Mouse (Mus musculus) limb, embryonic 14.5 days (tissue): Measurements from ENCODE around the gene Os9. TPM values are rescaled to one million over a fixed set of nuclear protein-coding genes. Genes with fewer than 3 reads are reported as not detected.

Experiments used
- ATAC-seq: fragments of 200-750 bp; cut with Nextera tagmentation; 2 replicates; pipeline ENCODE4 v1.8.0; 2017; ENCODE audit warnings: low read depth, moderate number of reproducible peaks, moderate TSS enrichment; ENCODE audit not compliant: low FRiP score
- DNase-seq: peaks from one replicate; pipeline ENCODE4 v3.0.0-alpha.2; 2015; ENCODE audit warnings: low spot score
- H3K27ac ChIP-seq: fragments of 300-500 bp; sonication (generic); replicated peaks from 2 replicates; pipeline ENCODE4 v1.5.1; 2014; ENCODE audit warnings: low read depth, mild to moderate bottlenecking, low read length, moderate library complexity, mixed read lengths
- H3K27me3 ChIP-seq: fragments of 300-500 bp; sonication (generic); 2 replicates; pipeline ENCODE4 v1.6.1; 2014; ENCODE audit warnings: low read length, mixed read lengths; ENCODE audit not compliant: control insufficient read depth, insufficient read depth
- H3K36me3 ChIP-seq: fragments of 300-500 bp; sonication (generic); 2 replicates; pipeline ENCODE4 v1.6.1; 2014; ENCODE audit warnings: mild to moderate bottlenecking, low read length, moderate library complexity, mixed read lengths; ENCODE audit not compliant: control insufficient read depth, insufficient read depth
- H3K4me1 ChIP-seq: fragments of 300-500 bp; sonication (generic); 2 replicates; pipeline ENCODE4 v1.6.1; 2014; ENCODE audit warnings: antibody characterized with exemption, low read length, mixed read lengths; ENCODE audit not compliant: control insufficient read depth, insufficient read depth
- H3K4me2 ChIP-seq: fragments of 300-500 bp; sonication (generic); replicated peaks from 2 replicates; pipeline ENCODE4 v1.6.1; 2014; ENCODE audit warnings: low read depth, mild to moderate bottlenecking, low read length, moderate library complexity; ENCODE audit not compliant: severe bottlenecking
- H3K4me3 ChIP-seq: fragments of 300-500 bp; sonication (generic); replicated peaks from 2 replicates; pipeline ENCODE4 v1.5.1; 2014; ENCODE audit warnings: low read length
- H3K9ac ChIP-seq: fragments of 300-500 bp; sonication (generic); 2 replicates; pipeline ENCODE4 v1.6.1; 2014; ENCODE audit warnings: mild to moderate bottlenecking, low read depth, low read length, moderate library complexity; ENCODE audit not compliant: severe bottlenecking
- H3K9me3 ChIP-seq: fragments of 300-500 bp; sonication (generic); 2 replicates; pipeline ENCODE4 v1.6.1; 2016; ENCODE audit warnings: low read length; ENCODE audit not compliant: control insufficient read depth
- POLR2A ChIP-seq: fragments of 200-500 bp; IDR thresholded peaks from 2 replicates; pipeline ENCODE4 v1.8.0; 2012; ENCODE audit warnings: inconsistent platforms, mild to moderate bottlenecking, moderate library complexity, borderline replicate concordance; ENCODE audit not compliant: insufficient read depth, insufficient read length; ENCODE audit errors: extremely low read depth
- WGBS: fragments of 180-500 bp; shearing (Covaris S2); extraction: QIAGEN DNeasy Blood & Tissue Kit; methylation state at CpG from one replicate; pipeline ENCODE4 v1.1.7; 2014; 5-methylcytosine and 5-hydroxymethylcytosine counted together
- polyA plus RNA-seq, 2 experiments: library from polyadenylated mRNA; depleted of rRNA in 1 of 2; stranded (reverse) in 1 of 2; unstranded in 1 of 2; fragments of >200 nt; fragmentation: Nextera tagmentation in 1 of 2; extraction: Ambion mirVana in 1 of 2; gene quantifications; 2 replicates each; pipeline versions ENCODE4 v1.2.1 to v1.2.3; 2012 to 2014

The Os9 gene
- polyA plus RNA-seq, 2 experiments = 54.7 to 61.0 TPM

DNA sequence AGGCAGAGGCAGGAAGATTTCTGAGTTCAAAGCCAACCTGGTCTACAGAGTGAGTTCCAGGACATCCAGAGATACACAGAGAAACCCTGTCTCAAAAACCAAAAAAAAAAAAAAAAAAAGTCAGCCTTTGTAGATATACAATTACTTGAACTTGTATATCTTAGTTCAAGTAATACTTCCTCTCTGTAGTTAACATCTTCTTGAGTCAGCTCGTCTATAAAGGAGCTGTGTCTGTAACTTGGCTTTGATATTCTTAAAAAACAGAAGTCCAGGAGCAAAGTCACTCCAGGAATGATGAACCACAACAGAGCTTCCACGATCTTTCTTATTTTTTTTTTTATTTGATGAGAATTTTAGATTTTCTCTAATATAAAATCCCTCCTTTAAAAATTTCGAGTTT lies 39.8 kb upstream of the Os9 start:
- Histone ChIP-seq H3K27ac (no peak overlapping the region), H3K4me3 (no peak overlapping the region), H3K9ac (no peak overlapping the region), H3K36me3 (no peaks in the 10 kb centered on the region), H3K4me1 (no peaks in the 10 kb centered on the region; the same call in none of the 2 replicates), H3K4me2 (no peak overlapping the region), H3K9me3 (no peaks in the 10 kb centered on the region), H3K27me3 (peaks cover 9% of the 10 kb centered on the region; the same call in 1 of the 2 replicates)
- TF ChIP-seq POLR2A = no peak
- WGBS = 76% methylated on average over 3 of the region's 3 CpGs
- DNase-seq = no peak
- no peak for ATAC-seq

DNA sequence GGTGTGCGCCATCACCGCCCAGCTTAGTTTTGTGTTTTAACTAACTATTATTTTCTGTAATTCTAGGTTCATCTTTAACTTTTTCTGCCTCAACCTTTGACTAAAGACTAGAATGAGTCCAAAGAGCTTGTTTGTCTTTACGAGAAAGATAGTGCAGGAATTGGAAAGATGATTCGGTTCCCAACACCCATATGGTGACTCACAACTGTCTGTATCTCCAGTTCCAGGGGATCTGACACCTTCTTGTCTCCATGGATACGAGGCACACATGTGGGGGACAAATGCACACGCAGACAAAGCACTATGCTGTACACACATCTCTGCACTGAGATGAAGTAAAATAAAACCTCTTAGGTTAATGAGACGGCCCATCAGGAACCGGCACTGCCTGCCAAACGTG lies 39.1 kb upstream of the Os9 start:
- Histone ChIP-seq H3K9me3 (no peaks in the 10 kb centered on the region), H3K36me3 (no peaks in the 10 kb centered on the region), H3K4me1 (no peaks in the 10 kb centered on the region), H3K27me3 (0 out of 2 replicates have a peak, but pooled peaks cover 3% of the 10 kb centered on the region), H3K4me2 (no peak overlapping the region), H3K9ac (no peak overlapping the region), H3K4me3 (no peak overlapping the region), H3K27ac (no peak overlapping the region)
- 80% methylated on average over 9 of the region's 9 CpGs for WGBS
- no peak for TF ChIP-seq POLR2A
- DNase-seq = no peak
- ATAC-seq = no peak

DNA sequence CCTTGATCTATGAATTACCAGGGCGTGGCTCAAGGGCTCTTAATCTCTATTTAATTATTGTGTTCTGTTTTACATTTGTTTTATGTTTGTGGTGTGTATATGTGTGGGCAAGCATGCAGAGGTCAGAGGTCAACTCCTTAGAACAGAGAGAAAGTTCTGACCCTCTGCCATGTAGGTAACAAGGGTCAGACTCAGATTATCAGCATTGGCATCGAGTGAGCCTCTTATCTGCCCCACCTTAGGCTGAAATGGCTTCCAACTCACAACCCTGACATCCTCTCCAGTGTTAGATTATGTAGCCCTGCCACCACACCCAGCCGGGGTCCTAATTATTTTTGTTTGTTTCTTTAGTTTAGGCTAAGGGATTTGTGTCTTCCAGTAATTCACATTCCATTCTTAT lies 37.5 kb upstream of the Os9 start:
- no peak overlapping the region for H3K4me3 ChIP-seq
- H3K36me3 ChIP-seq = no peaks in the 10 kb centered on the region
- H3K4me2 ChIP-seq = no peak overlapping the region
- DNase-seq = no peak
- no peaks in the 10 kb centered on the region for H3K9me3 ChIP-seq
- whole genome bisulfite sequencing = 67% methylated on average over 3 of the region's 3 CpGs
- 0 out of 2 replicates have a peak, but pooled peaks cover 1% of the 10 kb centered on the region for H3K27me3 ChIP-seq
- H3K4me1 ChIP-seq = no peaks in the 10 kb centered on the region
- no peak for TF ChIP-seq POLR2A
- no peak overlapping the region for H3K27ac ChIP-seq
- H3K9ac ChIP-seq = no peak overlapping the region
- no peak for ATAC-seq

DNA sequence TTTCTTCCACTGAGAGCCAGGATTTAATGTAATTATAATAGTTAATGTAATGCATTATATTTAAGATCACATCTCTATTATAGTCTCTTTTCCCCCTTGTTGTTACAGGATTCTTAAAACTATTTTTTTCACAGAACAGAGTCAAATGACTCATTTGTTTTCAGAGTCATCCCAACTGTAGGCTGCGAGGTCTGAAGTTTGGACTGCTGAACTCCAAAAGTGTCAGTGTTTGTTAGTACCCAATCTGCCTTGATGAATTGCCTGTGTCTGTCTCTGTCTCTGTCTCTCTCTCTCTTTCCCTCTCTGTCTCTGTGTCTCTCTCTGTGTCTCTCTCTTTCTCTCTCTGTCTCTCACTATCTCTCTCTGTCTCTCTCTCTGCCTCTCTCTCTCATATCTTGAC lies 35.6 kb upstream of the Os9 start:
- no peaks in the 10 kb centered on the region for H3K36me3 ChIP-seq
- no peaks in the 10 kb centered on the region for H3K27me3 ChIP-seq
- DNase-seq = no peak
- ATAC-seq = no peak
- no peaks in the 10 kb centered on the region for H3K4me1 ChIP-seq
- no peak overlapping the region for H3K27ac ChIP-seq
- no peak for TF ChIP-seq POLR2A
- no peak overlapping the region for H3K4me2 ChIP-seq
- no peaks in the 10 kb centered on the region for H3K9me3 ChIP-seq
- 87% methylated on average over 1 of the region's 1 CpGs for WGBS
- no peak overlapping the region for H3K9ac ChIP-seq
- no peak overlapping the region for H3K4me3 ChIP-seq

DNA sequence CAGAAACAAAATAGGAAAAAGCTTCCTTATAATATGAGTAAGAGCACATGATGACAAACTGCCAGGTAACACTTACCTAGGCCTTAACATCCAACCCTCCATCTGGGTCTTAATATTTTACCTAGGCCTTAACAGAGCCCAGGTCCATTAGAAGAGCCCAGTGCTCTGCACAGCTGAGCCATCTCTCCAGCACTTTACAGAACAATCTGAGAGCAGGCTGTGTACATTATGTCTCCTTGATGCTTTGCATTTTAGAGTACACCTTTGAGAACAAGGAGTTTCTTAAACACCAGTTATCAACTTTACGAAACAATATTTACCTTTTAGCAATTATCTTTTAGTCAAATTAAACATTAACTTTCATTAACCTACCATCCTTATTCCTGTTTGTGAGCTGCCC lies 35.2 kb upstream of the Os9 start:
- TF ChIP-seq POLR2A = no peak
- Histone ChIP-seq H3K4me1 (no peaks in the 10 kb centered on the region), H3K36me3 (no peaks in the 10 kb centered on the region), H3K4me2 (no peak overlapping the region), H3K27me3 (no peaks in the 10 kb centered on the region), H3K9me3 (no peaks in the 10 kb centered on the region), H3K9ac (no peak overlapping the region), H3K27ac (no peak overlapping the region), H3K4me3 (no peak overlapping the region)
- no peak for DNase-seq
- no peak for ATAC-seq
- WGBS = 87% methylated on average over 1 of the region's 1 CpGs

DNA sequence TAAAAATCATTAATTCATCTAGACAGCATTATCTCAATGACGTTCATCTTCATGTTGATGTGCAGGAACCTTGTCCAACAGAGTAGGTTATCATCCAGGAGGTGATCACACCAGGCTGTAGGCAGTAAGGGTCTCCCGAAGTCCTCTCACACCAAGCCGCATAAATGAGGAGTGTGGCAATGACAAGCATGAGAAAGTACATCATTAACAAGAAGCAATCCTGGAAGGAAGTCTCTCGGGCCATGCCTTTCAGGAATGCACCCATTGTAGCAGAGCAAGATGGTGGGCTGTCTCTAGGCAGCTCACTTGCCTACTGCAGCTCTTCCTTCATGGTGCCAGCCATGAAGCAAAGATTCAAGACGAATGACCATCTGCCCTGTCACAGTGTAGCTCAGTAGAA lies 33.7 kb upstream of the Os9 start:
- WGBS = 88% methylated on average over 5 of the region's 5 CpGs

More for the DNA sequence above, 33.7 kb upstream of the Os9 start:
- Histone ChIP-seq H3K36me3 (no peaks in the 10 kb centered on the region), H3K9ac (no peak overlapping the region), H3K27me3 (no peaks in the 10 kb centered on the region), H3K4me2 (no peak overlapping the region), H3K4me1 (no peaks in the 10 kb centered on the region), H3K4me3 (no peak overlapping the region), H3K9me3 (no peaks in the 10 kb centered on the region), H3K27ac (no peak overlapping the region)
- no peak for TF ChIP-seq POLR2A
- DNase-seq (no peak), ATAC-seq (no peak)
